Mouse (Mus musculus) hematopoietic stem cell, adult 5-6 weeks (primary cell): ENCODE data around the gene Hbq1b. TPM values are rescaled to one million over a fixed set of nuclear protein-coding genes. Genes with fewer than 3 reads are reported as not detected.
A peak's percentile ranks its signal among the peaks of the same experiment; 100 is the strongest.

Experiments
- ATAC-seq, 2 experiments: fragments of 125-278 bp in 1 of 2; replicated peaks in 1 of 2; 2 replicates each; pipeline ENCODE4 v1.8.0; 2016 to 2017; ENCODE audit warnings: inconsistent platforms in 2 of 2, mild to moderate bottlenecking in 2 of 2, moderate number of reproducible peaks in 2 of 2, low read depth in 1 of 2, moderate TSS enrichment in 1 of 2; ENCODE audit not compliant: low FRiP score in 2 of 2, poor library complexity in 2 of 2, severe bottlenecking in 2 of 2, insufficient read depth in 1 of 2, low TSS enrichment in 1 of 2
- total RNA-seq: library from RNA; stranded (forward); fragments of 172-1452, 232-1000 nt; gene quantifications from 2 replicates; pipeline ENCODE4 v1.2.3, GENCODE M21; 2017

Hbq1b gene
- not detected in 2 replicates for total RNA-seq

- ATAC-seq, result peak; percentile 72 to 78
Measured at GRCm38 (mm10) chr11:32286695-32287492, at the start of gene Hbq1b. TSS of gene Hbq1b (plus strand) at chr11:32286965.

GRCm38 (mm10) chr11:32237411-32237795 is 49.4 kb upstream of the Hbq1b start:
- ATAC-seq, result no peak

GRCm38 (mm10) chr11:32238093-32238860 is 48.5 kb upstream of the Hbq1b start:
- ATAC-seq, result peak; percentile 81 to 90

DNA sequence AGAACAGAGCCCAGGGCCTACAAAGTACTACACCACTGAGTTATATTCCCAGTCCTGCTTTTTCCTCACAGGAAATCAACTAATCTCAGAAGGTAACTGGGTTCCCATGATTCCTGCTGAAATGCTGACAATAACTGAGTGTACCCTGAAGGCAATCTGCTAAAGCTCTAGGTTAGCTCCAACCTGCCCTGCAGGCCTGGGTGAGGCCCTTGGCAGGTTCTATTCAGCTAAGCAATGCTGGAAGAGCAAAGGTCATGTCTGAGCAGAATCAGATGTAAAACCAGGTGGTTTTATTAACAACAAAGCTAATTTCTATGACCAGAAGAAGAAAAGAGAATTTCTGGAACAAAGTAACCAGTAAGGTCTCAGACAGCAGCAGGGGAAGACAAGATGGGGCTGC is 45.4 kb upstream of the Hbq1b start:
- no peak for ATAC-seq

DNA sequence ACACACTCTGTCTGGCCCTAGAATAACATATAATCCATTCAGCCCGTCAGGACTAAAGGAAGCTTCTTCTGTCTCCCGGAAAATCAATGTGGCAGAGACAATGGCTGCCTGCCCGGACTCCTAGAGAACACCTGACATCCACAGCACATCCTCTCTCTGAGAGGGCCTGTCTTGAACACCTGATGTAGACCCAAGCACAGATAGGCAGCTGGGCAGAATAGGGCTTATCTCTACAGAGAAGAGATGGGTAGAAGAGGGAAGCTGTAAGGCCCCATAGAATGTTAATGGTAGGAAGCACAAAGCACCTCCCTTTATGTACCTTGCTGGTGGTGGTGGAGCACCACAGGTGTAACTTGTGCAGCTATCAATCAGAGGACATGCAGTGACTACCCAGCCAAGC is 44.6 kb upstream of the Hbq1b start:
- no peak for ATAC-seq

- no peak for ATAC-seq
Measured at GRCm38 (mm10) chr11:32243205-32243955, 43.4 kb upstream of the Hbq1b start.

DNA sequence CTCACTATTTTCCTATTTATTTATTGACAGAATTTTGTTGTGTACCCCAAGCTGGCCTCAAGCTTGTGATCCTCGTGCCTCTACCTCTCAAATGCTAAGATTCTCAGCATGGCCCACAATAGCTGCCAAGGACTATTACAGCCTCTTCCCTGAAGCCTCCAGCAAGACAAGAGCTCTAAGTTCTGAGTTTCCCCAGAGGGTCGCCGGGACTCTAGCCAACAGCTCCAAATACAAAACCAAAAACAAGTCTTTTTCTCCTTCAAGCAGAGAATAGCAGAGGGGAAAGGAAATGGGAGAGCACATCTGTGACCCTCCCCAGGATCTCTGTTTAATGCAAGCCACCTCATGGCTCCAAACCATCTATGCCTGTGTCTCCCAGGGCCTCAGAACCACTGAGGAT is 42.7 kb upstream of the Hbq1b start:
- ATAC-seq, result no peak

DNA sequence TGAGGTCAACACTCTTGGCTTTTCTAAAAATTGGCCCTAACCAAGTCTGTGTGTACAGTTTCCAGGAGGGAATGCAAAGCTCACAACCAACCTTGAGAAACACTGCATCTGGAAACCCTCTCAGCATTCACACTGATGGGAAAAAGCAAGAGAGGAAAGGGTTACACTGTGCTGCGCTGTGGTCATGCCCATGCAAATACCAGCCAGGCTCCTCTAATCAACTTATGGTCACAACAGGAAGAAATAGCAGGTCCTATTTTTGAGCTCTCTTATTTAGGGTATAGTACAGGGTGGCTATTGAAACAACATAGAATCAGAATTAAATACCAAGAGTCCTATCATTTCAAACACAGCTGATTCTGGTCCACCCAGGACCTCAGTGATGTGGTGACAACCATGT is 42.1 kb upstream of the Hbq1b start:
- ATAC-seq, result no peak

DNA sequence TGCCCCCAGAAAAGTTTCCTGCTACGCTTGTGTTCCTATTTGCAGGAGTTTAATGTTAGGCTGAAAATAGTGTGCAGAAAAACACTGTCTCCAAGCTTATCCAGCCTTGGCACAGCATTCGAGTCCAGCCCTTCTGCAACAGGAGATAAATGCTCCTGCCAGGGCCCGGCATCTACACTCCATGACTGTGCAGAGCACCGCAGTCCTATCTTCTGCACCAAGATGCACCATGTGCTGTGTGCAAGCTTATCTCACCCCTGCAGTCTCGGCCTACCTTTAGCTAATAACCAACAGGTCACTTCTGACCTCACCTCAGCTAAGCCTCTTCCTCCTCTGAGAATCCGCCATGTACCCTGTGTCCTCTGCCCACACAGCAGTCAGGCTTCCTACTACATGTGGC is 41.2 kb upstream of the Hbq1b start:
- peak in 1 of 2 experiments; percentile 59; a peak in 2 of 4 replicates for ATAC-seq

DNA sequence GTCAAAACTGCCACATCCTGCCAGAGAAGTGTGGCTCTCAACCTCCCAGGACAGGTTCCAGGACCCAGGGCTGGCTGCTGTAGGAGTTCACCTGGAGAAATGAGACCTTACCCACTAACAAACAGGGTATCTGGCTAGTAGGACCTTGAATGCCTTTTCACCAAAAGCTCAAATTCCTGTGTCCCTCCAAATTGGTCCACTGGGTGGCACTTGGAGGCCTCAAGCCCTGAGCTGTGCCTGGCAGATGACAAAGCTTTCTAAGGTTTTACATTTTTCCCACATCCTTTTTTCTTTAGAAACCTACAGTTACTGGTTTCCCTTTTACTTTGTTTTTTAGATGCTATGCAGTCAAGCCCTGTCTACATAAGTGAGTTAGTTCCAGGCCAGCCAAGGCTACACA is 39.7 kb upstream of the Hbq1b start:
- peak; percentile 61 to 77 for ATAC-seq

- ATAC-seq, result no peak
Measured at GRCm38 (mm10) chr11:32248350-32248749, 38.4 kb upstream of the Hbq1b start.

- ATAC-seq, result peak in 1 of 2 experiments; percentile 26; a peak in 1 of 4 replicates
Measured at GRCm38 (mm10) chr11:32250880-32251763, 35.6 kb upstream of the Hbq1b start.

DNA sequence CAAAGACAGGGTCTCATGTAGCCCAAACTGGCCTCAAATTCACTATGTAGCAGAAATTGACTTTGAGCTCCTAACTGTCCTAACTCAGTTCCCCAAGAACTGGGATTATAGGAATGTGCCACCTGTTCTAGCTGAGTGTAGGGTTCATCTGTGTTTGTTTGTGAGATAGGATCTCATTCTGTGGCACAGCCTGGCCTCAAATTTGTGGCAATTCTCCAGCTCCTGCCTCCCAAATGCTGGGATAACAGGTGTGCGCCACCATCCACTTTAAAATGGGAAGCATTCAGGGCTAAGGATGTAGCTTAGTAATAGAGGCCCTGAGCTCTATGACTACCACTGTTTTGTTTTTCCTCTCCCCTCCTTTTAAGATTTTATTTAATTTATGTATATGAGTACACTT is 33.6 kb upstream of the Hbq1b start:
- no peak for ATAC-seq

DNA sequence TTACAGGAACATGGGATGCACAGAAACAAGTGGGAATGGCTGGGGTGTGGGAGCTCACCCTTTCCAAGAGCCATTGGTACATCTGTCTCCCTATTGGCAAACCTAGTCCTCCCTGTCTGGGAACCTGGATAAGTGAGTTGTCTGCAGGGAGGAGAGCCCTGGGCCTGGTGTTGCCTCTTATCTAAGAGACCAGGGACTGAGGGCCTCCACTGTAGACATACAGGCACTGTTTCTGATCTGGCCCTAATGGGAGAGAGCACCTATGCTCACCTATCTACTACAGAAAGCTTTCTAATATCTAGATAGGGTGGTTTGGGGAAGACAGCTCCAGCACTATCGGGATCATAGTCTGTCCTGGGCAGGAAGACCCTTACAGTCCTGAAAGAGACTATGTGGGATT is 30.6 kb upstream of the Hbq1b start:
- ATAC-seq, result no peak

DNA sequence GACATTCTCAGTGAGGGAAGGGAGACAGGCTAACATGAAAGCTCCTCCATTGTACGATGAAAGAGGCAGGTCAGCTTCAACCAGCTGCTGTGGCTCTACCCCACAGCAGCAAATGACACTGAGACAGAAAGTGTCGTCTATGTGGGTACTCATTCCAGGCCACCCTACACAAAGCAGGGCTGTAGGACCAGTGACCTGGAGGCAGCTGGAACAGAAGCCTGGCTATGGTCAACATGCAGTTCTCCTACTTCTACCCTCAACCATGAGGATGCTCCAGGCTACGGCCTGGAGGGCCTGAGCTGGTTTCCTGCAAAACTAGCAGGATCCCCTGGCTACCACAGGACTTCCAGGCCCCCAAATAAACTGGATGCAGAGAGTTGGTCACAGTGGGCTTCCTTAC is 30.2 kb upstream of the Hbq1b start:
- no peak for ATAC-seq

DNA sequence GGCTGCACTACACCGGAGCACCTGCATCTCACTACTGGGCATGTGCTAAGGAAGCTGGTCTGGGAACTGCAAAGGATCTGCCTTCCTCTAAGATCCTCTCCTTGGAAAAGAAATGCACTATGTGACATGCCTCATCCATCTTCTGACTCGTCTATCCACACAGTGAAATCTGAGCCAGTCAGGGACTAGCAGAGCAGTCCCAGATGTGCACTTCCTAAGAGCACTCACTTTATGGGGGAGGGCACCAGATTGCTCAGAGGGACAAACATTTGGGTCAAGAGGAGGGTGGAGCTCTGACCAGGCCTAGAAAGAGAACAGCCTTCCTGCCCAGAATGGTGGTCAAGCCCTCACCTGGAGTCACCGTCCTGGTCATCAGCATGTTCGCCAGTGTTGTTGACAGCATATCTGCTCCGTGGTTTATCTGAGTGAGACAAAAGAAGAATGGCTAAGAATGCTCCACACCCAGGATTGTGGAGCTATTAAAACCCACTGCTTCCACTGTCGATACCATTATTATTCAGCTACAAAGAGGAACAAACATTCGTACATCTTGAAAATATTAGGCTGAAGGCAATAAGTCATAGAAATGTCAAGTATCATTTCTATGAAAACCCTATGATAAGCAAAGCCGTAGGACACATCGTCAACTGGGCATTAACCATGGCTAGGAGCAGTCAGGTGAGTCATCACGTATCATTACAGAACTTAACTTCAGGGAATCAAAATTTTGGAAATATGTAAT is 23.9 kb upstream of the Hbq1b start:
- no peak for ATAC-seq
